Mouse (Mus musculus): Measurements from ENCODE around the gene Usp37.
"Not testable (repeated sequence)": the region's sequence is repeated elsewhere in the genome, so short reads cannot be mapped to it uniquely, and the experiment has no call there.

Usp37 gene

GRCm38 (mm10) chr1:74544184-74544583 lies at the start of gene Usp37:
Gene Usp37 (minus strand): TSS chr1:74544284.
- no peak for DNase-seq

- peak; percentile 98 for DNase-seq
Measured at GRCm38 (mm10) chr1:74587773-74588445, 43.8 kb upstream of the Usp37 start, which contains the start of the genes Zfp142 and Bcs1l. Gene Zfp142 (minus strand): TSS chr1:74588246. Gene Bcs1l (plus strand): TSS chr1:74588289.

GRCm38 (mm10) chr1:74587233-74587772 lies 43.2 kb upstream of the Usp37 start:
- DNase-seq, result no peak

GRCm38 (mm10) chr1:74584616-74585398 lies 40.7 kb upstream of the Usp37 start:
- DNase-seq, result no peak

- no peak for DNase-seq
Measured at GRCm38 (mm10) chr1:74582621-74583020, 38.5 kb upstream of the Usp37 start.

- DNase-seq, result no peak
Measured at GRCm38 (mm10) chr1:74569739-74570719, 25.9 kb upstream of the Usp37 start.

- no peak for DNase-seq
Measured at GRCm38 (mm10) chr1:74565834-74566233, 21.8 kb upstream of the Usp37 start.

GRCm38 (mm10) chr1:74559061-74559460 lies 15.0 kb upstream of the Usp37 start:
- no peak for DNase-seq

- DNase-seq, result peak; percentile 57 to 59
Measured at GRCm38 (mm10) chr1:74542451-74542961, 1.6 kb downstream of the Usp37 start, which contains the start of gene Plcd4. Gene Plcd4 (plus strand): TSS chr1:74542888.

GRCm38 (mm10) chr1:74538650-74539049 lies 5.4 kb downstream of the Usp37 start:
- DNase-seq, result no peak

GRCm38 (mm10) chr1:74528589-74528988 lies 15.5 kb downstream of the Usp37 start:
- DNase-seq, result no peak

- DNase-seq, result no peak
Measured at GRCm38 (mm10) chr1:74524746-74525145, 19.3 kb downstream of the Usp37 start.

GRCm38 (mm10) chr1:74519875-74520274 lies 24.2 kb downstream of the Usp37 start:
- DNase-seq, result no peak

- not testable (repeated sequence) for DNase-seq
Measured at GRCm38 (mm10) chr1:74512999-74513398, 31.1 kb downstream of the Usp37 start.

- no peak for DNase-seq
Measured at GRCm38 (mm10) chr1:74511306-74511705, 32.8 kb downstream of the Usp37 start.

- no peak for DNase-seq
Measured at GRCm38 (mm10) chr1:74507780-74508179, 36.3 kb downstream of the Usp37 start.

- peak in 1 of 2 experiments; percentile 65 for DNase-seq
Measured at GRCm38 (mm10) chr1:74506471-74506881, 37.6 kb downstream of the Usp37 start.

GRCm38 (mm10) chr1:74505721-74506464 lies 38.2 kb downstream of the Usp37 start, which contains the start of gene Cnot9:
Gene Cnot9 (plus strand): TSS chr1:74506058.
- DNase-seq, result peak; percentile 100

- no peak for DNase-seq
Measured at GRCm38 (mm10) chr1:74505393-74505720, 38.7 kb downstream of the Usp37 start.

GRCm38 (mm10) chr1:74501106-74501505 lies 43.0 kb downstream of the Usp37 start:
- no peak for DNase-seq

GRCm38 (mm10) chr1:74485792-74486191 lies 58.3 kb downstream of the Usp37 start:
- no peak for DNase-seq
